Mouse (Mus musculus) forebrain, postnatal 0 days (tissue): Measurements from ENCODE around the gene Gm6217. TPM values are rescaled to one million over a fixed set of nuclear protein-coding genes. Genes with fewer than 3 reads are reported as not detected.
"Not testable (repeated sequence)": the region's sequence is repeated elsewhere in the genome, so short reads cannot be mapped to it uniquely, and the experiment has no call there.

ENCODE experiments used
- ATAC-seq: fragments of 200-750 bp; cut with Nextera tagmentation; 2 replicates; pipeline ENCODE4 v1.8.0; 2017; ENCODE audit warnings: mild to moderate bottlenecking, moderate library complexity
- DNase-seq: peaks from one replicate; pipeline ENCODE4 v3.0.0-alpha.2; 2015
- H3K27ac ChIP-seq: fragments of 300-500 bp; sonication (generic); 2 replicates; pipeline ENCODE4 v1.5.1; 2014; ENCODE audit warnings: low read depth, mild to moderate bottlenecking, antibody characterized with exemption, low read length, moderate library complexity, mixed read lengths
- H3K27me3 ChIP-seq: fragments of 300-500 bp; sonication (generic); 2 replicates; pipeline ENCODE4 v1.6.1; 2014; ENCODE audit warnings: mild to moderate bottlenecking, low read length, mixed read lengths; ENCODE audit not compliant: insufficient read depth
- H3K36me3 ChIP-seq: fragments of 300-500 bp; sonication (generic); 2 replicates; pipeline ENCODE4 v1.6.1; 2014; ENCODE audit warnings: mild to moderate bottlenecking, moderate library complexity; ENCODE audit not compliant: insufficient read depth
- H3K4me1 ChIP-seq: fragments of 300-500 bp; sonication (generic); 2 replicates; pipeline ENCODE4 v1.6.1; 2014; ENCODE audit warnings: antibody characterized with exemption; ENCODE audit not compliant: insufficient read depth
- H3K4me2 ChIP-seq: fragments of 300-500 bp; sonication (generic); 2 replicates; pipeline ENCODE4 v1.6.1; 2014; ENCODE audit warnings: low read depth, mild to moderate bottlenecking, moderate library complexity
- H3K4me3 ChIP-seq: fragments of 300-500 bp; sonication (generic); 2 replicates; pipeline ENCODE4 v1.5.1; 2014; ENCODE audit warnings: low read depth, low read length, mixed read lengths
- H3K9ac ChIP-seq: fragments of 300-500 bp; sonication (generic); 2 replicates; pipeline ENCODE4 v1.6.1; 2014; ENCODE audit warnings: mild to moderate bottlenecking
- H3K9me3 ChIP-seq: fragments of 300-500 bp; sonication (generic); 2 replicates; pipeline ENCODE4 v1.6.1; 2016; ENCODE audit warnings: low read length
- CTCF ChIP-seq: sonication (generic); IDR thresholded peaks from 2 replicates; pipeline ENCODE4 v1.5.1; 2016; ENCODE audit warnings: antibody characterized with exemption, control low read depth, low read depth
- WGBS: fragments of 180-500 bp; shearing (Covaris S2); extraction: QIAGEN DNeasy Blood & Tissue Kit; methylation state at CpG from one replicate; pipeline ENCODE4 v1.1.7; 2014; 5-methylcytosine and 5-hydroxymethylcytosine counted together
- polyA plus RNA-seq: library from polyadenylated mRNA; unstranded; fragments of >200 nt; fragmentation: Nextera tagmentation; extraction: Ambion mirVana; gene quantifications from 2 replicates; pipeline ENCODE4 v1.2.1, GENCODE M21; 2015
- total RNA-seq: library from RNA; depleted of rRNA; stranded (reverse); fragments of >200 nt; gene quantifications from 2 replicates; pipeline ENCODE4 v1.2.3, GENCODE M21; 2014

The Gm6217 gene
- total and polyA plus RNA-seq, 2 experiments from 2014 or later = not detected

- H3K4me1 ChIP-seq = no peaks in the 10 kb centered on the region
- ATAC-seq (no peak), DNase-seq (no peak)
- H3K4me2 ChIP-seq = no peak within 1 kb of the TSS
- no peak within 1 kb of the TSS for H3K27ac ChIP-seq
- no peak for TF ChIP-seq CTCF
- no peak within 1 kb of the TSS for H3K9ac ChIP-seq
- H3K4me3 ChIP-seq = no peak within 1 kb of the TSS
- H3K27me3 ChIP-seq = no peaks in the 10 kb centered on the region
- H3K36me3 ChIP-seq = no peaks in the 10 kb centered on the region
- 92% methylated on average over 11 of the region's 11 CpGs for WGBS
- no peaks in the 10 kb centered on the region for H3K9me3 ChIP-seq
Measured at GRCm38 (mm10) chr1:82959870-82960385, 28.7 kb upstream of the Gm6217 start, which contains the start of gene Gm47955. TSS of gene Gm47955 (plus strand) at chr1:82960286.

GRCm38 (mm10) chr1:82955913-82956312 is 24.7 kb upstream of the Gm6217 start, which contains the start of gene Gm7544:
TSS of gene Gm7544 (minus strand) at chr1:82956013.
- not testable (repeated sequence) for H3K9me3 ChIP-seq, H3K27me3 ChIP-seq, H3K4me2 ChIP-seq, H3K36me3 ChIP-seq, DNase-seq, H3K27ac ChIP-seq, H3K4me3 ChIP-seq, H3K9ac ChIP-seq, ATAC-seq, H3K4me1 ChIP-seq

- H3K9me3 ChIP-seq = no peaks in the 10 kb centered on the region
- DNase-seq (no peak), ATAC-seq (no peak)
- H3K27ac ChIP-seq = no peak overlapping the region
- H3K9ac ChIP-seq = no peak overlapping the region
- H3K4me1 ChIP-seq = no peaks in the 10 kb centered on the region
- no peaks in the 10 kb centered on the region for H3K36me3 ChIP-seq
- no peak for TF ChIP-seq CTCF
- 90% methylated on average over 2 of the region's 2 CpGs for WGBS
- no peak overlapping the region for H3K4me2 ChIP-seq
- H3K27me3 ChIP-seq = no peaks in the 10 kb centered on the region
- no peak overlapping the region for H3K4me3 ChIP-seq
Measured at GRCm38 (mm10) chr1:82948601-82949000, 17.4 kb upstream of the Gm6217 start.

- not testable (repeated sequence) for H3K4me2 ChIP-seq, H3K4me1 ChIP-seq, H3K27ac ChIP-seq, ATAC-seq, H3K36me3 ChIP-seq, H3K27me3 ChIP-seq, H3K4me3 ChIP-seq, DNase-seq, H3K9me3 ChIP-seq, H3K9ac ChIP-seq
- WGBS = 94% methylated on average over 2 of the region's 2 CpGs
Measured at GRCm38 (mm10) chr1:82946029-82946428, 14.8 kb upstream of the Gm6217 start.

- H3K4me1 ChIP-seq, H3K4me2 ChIP-seq, H3K4me3 ChIP-seq, H3K27ac ChIP-seq, H3K36me3 ChIP-seq, ATAC-seq, DNase-seq, H3K9me3 ChIP-seq, H3K9ac ChIP-seq, H3K27me3 ChIP-seq: not testable (repeated sequence)
- no CpG with 5 or more reads among the region's 6 CpGs for WGBS
Measured at GRCm38 (mm10) chr1:82943295-82943694, 12.1 kb upstream of the Gm6217 start, which contains the start of gene A030003K21Rik. TSS of gene A030003K21Rik (minus strand) at chr1:82943388.

- not testable (repeated sequence) for H3K27ac ChIP-seq, H3K27me3 ChIP-seq, H3K36me3 ChIP-seq, H3K9me3 ChIP-seq, DNase-seq, H3K4me1 ChIP-seq, H3K4me3 ChIP-seq, ATAC-seq, H3K4me2 ChIP-seq, H3K9ac ChIP-seq
- WGBS = 94% methylated on average over 1 of the region's 2 CpGs
Measured at GRCm38 (mm10) chr1:82942505-82942904, 11.3 kb upstream of the Gm6217 start.

GRCm38 (mm10) chr1:82938666-82939065 is 7.5 kb upstream of the Gm6217 start:
- 95% methylated on average over 5 of the region's 5 CpGs for WGBS
- no peaks in the 10 kb centered on the region for H3K27me3 ChIP-seq
- ATAC-seq = no peak

GRCm38 (mm10) chr1:82930558-82930957 is 641 bp downstream of the Gm6217 start:
- not testable (repeated sequence) for H3K9ac ChIP-seq, H3K27ac ChIP-seq, H3K4me3 ChIP-seq, ATAC-seq, H3K4me1 ChIP-seq, H3K9me3 ChIP-seq, H3K36me3 ChIP-seq, H3K4me2 ChIP-seq, DNase-seq, H3K27me3 ChIP-seq
- 96% methylated on average over 2 of the region's 3 CpGs for WGBS

More at GRCm38 (mm10) chr1:82938666-82939065, 7.5 kb upstream of the Gm6217 start:
- H3K27ac ChIP-seq = no peak overlapping the region
- no peaks in the 10 kb centered on the region for H3K36me3 ChIP-seq
- H3K4me2 ChIP-seq = no peak overlapping the region
- DNase-seq = no peak
- no peak overlapping the region for H3K9ac ChIP-seq
- H3K4me1 ChIP-seq = no peaks in the 10 kb centered on the region
- no peak for TF ChIP-seq CTCF
- H3K9me3 ChIP-seq = no peaks in the 10 kb centered on the region
- no peak overlapping the region for H3K4me3 ChIP-seq
